Mouse (Mus musculus) lung, postnatal 0 days (tissue): ENCODE results near the gene Tmem87b.

Source experiments
- CTCF ChIP-seq: IDR thresholded peaks from 2 replicates; pipeline ENCODE4 v1.5.1; 2016; ENCODE audit warnings: antibody characterized with exemption, mild to moderate bottlenecking
- EP300 ChIP-seq: IDR thresholded peaks from 2 replicates; pipeline ENCODE4 v1.6.1; 2016; ENCODE audit warnings: antibody characterized with exemption, mild to moderate bottlenecking, control low read depth

DNA sequence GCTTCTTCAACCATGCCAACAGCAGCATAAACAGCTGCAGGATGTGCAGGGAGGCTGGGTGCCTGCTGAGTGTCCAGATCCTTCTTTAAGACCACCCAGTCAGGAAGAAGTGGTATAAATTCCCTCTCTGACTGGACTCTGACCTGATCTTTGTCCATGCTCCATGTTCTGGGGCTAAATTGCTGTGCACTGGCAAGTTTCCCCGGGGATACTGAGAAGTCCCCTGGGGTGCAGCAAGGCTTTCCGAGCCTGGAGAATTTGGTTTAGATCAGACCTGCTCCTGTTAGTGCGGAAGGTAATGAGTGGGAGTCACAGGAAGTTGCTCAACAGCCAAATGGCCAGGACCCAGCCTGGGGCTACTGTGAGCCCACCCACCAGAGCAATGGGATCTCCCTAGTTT is 47.1 kb downstream of the Tmem87b start:
- TF ChIP-seq EP300 = no peak
- no peak for TF ChIP-seq CTCF
